Mouse (Mus musculus): ENCODE measurements around the gene Th.

- no peak for TF ChIP-seq CTCF (IDR thresholded peaks at IDR 0.05; ENCODE audit: control insufficient read depth, insufficient read depth, insufficient replicate concordance, low read depth, low read length)
- no peak for TF ChIP-seq POLR2A (IDR thresholded peaks at IDR 0.05; ENCODE audit: control insufficient read depth, low read depth, low read length)
Observed at GRCm38 (mm10) chr7:142931028-142931427, at the start of gene Th.

Data from testis, adult 2 months (tissue).